Mouse (Mus musculus) hindbrain, embryonic 13.5 days (tissue): Measurements from ENCODE around the gene Tle3. TPM values are rescaled to one million over a fixed set of nuclear protein-coding genes. Genes with fewer than 3 reads are reported as not detected.

ENCODE experiments used
- ATAC-seq: fragments of 200-750 bp; cut with Nextera tagmentation; 2 replicates; pipeline ENCODE4 v1.8.0; 2017; ENCODE audit warnings: moderate TSS enrichment; ENCODE audit not compliant: low FRiP score
- H3K27ac ChIP-seq: fragments of 300-500 bp; sonication (generic); 2 replicates; pipeline ENCODE4 v1.5.1; 2015; ENCODE audit warnings: inconsistent platforms, mild to moderate bottlenecking, moderate library complexity
- H3K27me3 ChIP-seq: fragments of 300-500 bp; sonication (generic); 2 replicates; pipeline ENCODE4 v1.6.1; 2015; ENCODE audit warnings: mild to moderate bottlenecking, inconsistent platforms
- H3K36me3 ChIP-seq: fragments of 300-500 bp; sonication (generic); 2 replicates; pipeline ENCODE4 v1.6.1; 2015; ENCODE audit warnings: mild to moderate bottlenecking, inconsistent platforms
- H3K4me1 ChIP-seq: fragments of 300-500 bp; sonication (generic); replicated peaks from 2 replicates; pipeline ENCODE4 v1.6.1; 2015; ENCODE audit warnings: inconsistent platforms
- H3K4me2 ChIP-seq: fragments of 300-500 bp; sonication (generic); 2 replicates; pipeline ENCODE4 v1.6.1; 2015; ENCODE audit warnings: inconsistent platforms, mild to moderate bottlenecking, moderate library complexity
- H3K4me3 ChIP-seq: fragments of 300-500 bp; sonication (generic); 2 replicates; pipeline ENCODE4 v1.5.1; 2015; ENCODE audit warnings: mild to moderate bottlenecking, inconsistent platforms
- H3K9ac ChIP-seq: fragments of 300-500 bp; sonication (generic); 2 replicates; pipeline ENCODE4 v1.6.1; 2015; ENCODE audit warnings: mild to moderate bottlenecking, inconsistent platforms
- H3K9me3 ChIP-seq: fragments of 300-500 bp; sonication (generic); 2 replicates; pipeline ENCODE4 v1.6.1; 2016; ENCODE audit warnings: inconsistent platforms
- WGBS: fragments of 180-500 bp; shearing (Covaris S2); methylation state at CpG from one replicate; pipeline ENCODE4 v1.1.7; 2015; 5-methylcytosine and 5-hydroxymethylcytosine counted together
- polyA plus RNA-seq: library from polyadenylated mRNA; unstranded; fragments of >200 nt; fragmentation: Nextera tagmentation; extraction: Ambion mirVana; gene quantifications from 2 replicates; pipeline ENCODE4 v1.2.1, GENCODE M21; 2015

Tle3 gene
- polyA plus RNA-seq, 1 experiment from 2014 or later: 32.3 TPM

GRCm38 (mm10) chr9:61403866-61404614 is 31.9 kb downstream of the Tle3 start:
- Histone ChIP-seq H3K9ac (peak overlapping the region; percentile 56; the same call in 1 of the 2 replicates), H3K36me3 (peaks cover 69% of the 10 kb centered on the region), H3K4me1 (peaks cover 86% of the 10 kb centered on the region), H3K27me3 (peaks cover 9% of the 10 kb centered on the region; the same call in 1 of the 2 replicates), H3K4me2 (peak overlapping the region; percentile 45; the same call in 1 of the 2 replicates), H3K9me3 (no peaks in the 10 kb centered on the region), H3K4me3 (no peak overlapping the region), H3K27ac (peak overlapping the region; percentile 93)
- WGBS: 54% methylated on average over 16 of the region's 16 CpGs
- 0 out of 2 replicates have a peak, but pooled peaks have one; percentile 5 for ATAC-seq

- Histone ChIP-seq H3K9ac (peak overlapping the region; percentile 56; the same call in 1 of the 2 replicates), H3K27me3 (peaks cover 9% of the 10 kb centered on the region; the same call in 1 of the 2 replicates), H3K4me2 (peak overlapping the region; percentile 45), H3K36me3 (peaks cover 69% of the 10 kb centered on the region), H3K27ac (peak overlapping the region; percentile 93), H3K4me1 (peaks cover 82% of the 10 kb centered on the region), H3K4me3 (no peak overlapping the region), H3K9me3 (no peaks in the 10 kb centered on the region)
- peak; percentile 36 for ATAC-seq
- WGBS: 32% methylated on average over 3 of the region's 3 CpGs
Observed at GRCm38 (mm10) chr9:61404615-61404980, 32.4 kb downstream of the Tle3 start.

- 6% methylated on average over 19 of the region's 19 CpGs for WGBS
- Histone ChIP-seq H3K9me3 (no peaks in the 10 kb centered on the region), H3K9ac (peak overlapping the region; percentile 56; the same call in 1 of the 2 replicates), H3K27ac (peak overlapping the region; percentile 93), H3K27me3 (peaks cover 9% of the 10 kb centered on the region; the same call in 1 of the 2 replicates), H3K4me2 (peak overlapping the region; percentile 45), H3K36me3 (peaks cover 73% of the 10 kb centered on the region), H3K4me3 (no peak overlapping the region; the same call in 1 of the 2 replicates), H3K4me1 (peaks cover 79% of the 10 kb centered on the region)
- peak; percentile 86 for ATAC-seq
Observed at GRCm38 (mm10) chr9:61404998-61405621, 32.9 kb downstream of the Tle3 start.

GRCm38 (mm10) chr9:61406343-61406742 is 34.2 kb downstream of the Tle3 start:
- Histone ChIP-seq H3K36me3 (peaks cover 74% of the 10 kb centered on the region), H3K27ac (peak overlapping the region; percentile 93), H3K27me3 (peaks cover 14% of the 10 kb centered on the region; the same call in 1 of the 2 replicates), H3K4me2 (no peak overlapping the region), H3K9me3 (no peaks in the 10 kb centered on the region), H3K9ac (no peak overlapping the region), H3K4me3 (no peak overlapping the region), H3K4me1 (peaks cover 67% of the 10 kb centered on the region)
- WGBS: 63% methylated on average over 1 of the region's 1 CpGs
- ATAC-seq: no peak

- no peak overlapping the region for H3K4me3 ChIP-seq
- H3K9ac ChIP-seq: no peak overlapping the region
- no peak overlapping the region for H3K27ac ChIP-seq
- H3K9me3 ChIP-seq: no peaks in the 10 kb centered on the region
- H3K27me3 ChIP-seq: peaks cover 20% of the 10 kb centered on the region; the same call in 1 of the 2 replicates
- WGBS: 87% methylated on average over 8 of the region's 8 CpGs
- ATAC-seq: no peak
- H3K4me2 ChIP-seq: no peak overlapping the region
- peaks cover 43% of the 10 kb centered on the region for H3K4me1 ChIP-seq
- peaks cover 81% of the 10 kb centered on the region for H3K36me3 ChIP-seq
Observed at GRCm38 (mm10) chr9:61409046-61409445, 36.9 kb downstream of the Tle3 start.

GRCm38 (mm10) chr9:61413665-61414456 is 41.7 kb downstream of the Tle3 start:
- H3K36me3 ChIP-seq: peaks cover 97% of the 10 kb centered on the region
- ATAC-seq: no peak
- H3K9ac ChIP-seq: no peak overlapping the region
- H3K9me3 ChIP-seq: no peaks in the 10 kb centered on the region
- no peak overlapping the region for H3K4me3 ChIP-seq
- H3K4me2 ChIP-seq: no peak overlapping the region
- H3K4me1 ChIP-seq: peaks cover 9% of the 10 kb centered on the region; the same call in 1 of the 2 replicates
- WGBS: 91% methylated on average over 14 of the region's 14 CpGs
- H3K27me3 ChIP-seq: peaks cover 16% of the 10 kb centered on the region; the same call in 1 of the 2 replicates
- H3K27ac ChIP-seq: no peak overlapping the region

- no peak overlapping the region for H3K4me2 ChIP-seq
- H3K27me3 ChIP-seq: 0 out of 2 replicates have a peak, but pooled peaks cover 4% of the 10 kb centered on the region
- peaks cover 74% of the 10 kb centered on the region for H3K36me3 ChIP-seq
- no peak overlapping the region for H3K9ac ChIP-seq
- ATAC-seq: no peak
- H3K4me1 ChIP-seq: peaks cover 9% of the 10 kb centered on the region; the same call in 1 of the 2 replicates
- H3K9me3 ChIP-seq: no peaks in the 10 kb centered on the region
- peak overlapping the region; percentile 30; the same call in 1 of the 2 replicates for H3K27ac ChIP-seq
- no peak overlapping the region for H3K4me3 ChIP-seq
- 60% methylated on average over 9 of the region's 9 CpGs for WGBS
Observed at GRCm38 (mm10) chr9:61416571-61416970, 44.4 kb downstream of the Tle3 start.

- no peak overlapping the region for H3K27ac ChIP-seq
- no peak overlapping the region for H3K9ac ChIP-seq
- 0 out of 2 replicates have a peak, but pooled peaks cover 3% of the 10 kb centered on the region for H3K9me3 ChIP-seq
- 0 out of 2 replicates have a peak, but pooled peaks cover 3% of the 10 kb centered on the region for H3K4me1 ChIP-seq
- H3K4me3 ChIP-seq: no peak overlapping the region
- no peak overlapping the region for H3K4me2 ChIP-seq
- 0 out of 2 replicates have a peak, but pooled peaks cover 3% of the 10 kb centered on the region for H3K27me3 ChIP-seq
- peaks cover 23% of the 10 kb centered on the region for H3K36me3 ChIP-seq
- WGBS: 91% methylated on average over 3 of the region's 3 CpGs
- no peak for ATAC-seq
Observed at GRCm38 (mm10) chr9:61421626-61422025, 49.5 kb downstream of the Tle3 start.

GRCm38 (mm10) chr9:61424245-61424644 is 52.1 kb downstream of the Tle3 start:
- Histone ChIP-seq H3K4me1 (no peaks in the 10 kb centered on the region), H3K36me3 (peaks cover under 1% of the 10 kb centered on the region; the same call in 1 of the 2 replicates), H3K9me3 (0 out of 2 replicates have a peak, but pooled peaks cover 3% of the 10 kb centered on the region), H3K4me2 (no peak overlapping the region), H3K4me3 (no peak overlapping the region), H3K27me3 (peaks cover 12% of the 10 kb centered on the region; the same call in 1 of the 2 replicates), H3K9ac (no peak overlapping the region), H3K27ac (no peak overlapping the region)
- no peak for ATAC-seq
- WGBS: 84% methylated on average over 3 of the region's 3 CpGs

GRCm38 (mm10) chr9:61426493-61426892 is 54.3 kb downstream of the Tle3 start:
- ATAC-seq: no peak
- 0 out of 2 replicates have a peak, but pooled peaks cover 3% of the 10 kb centered on the region for H3K9me3 ChIP-seq
- H3K9ac ChIP-seq: no peak overlapping the region
- H3K4me3 ChIP-seq: no peak overlapping the region
- no peak overlapping the region for H3K4me2 ChIP-seq
- WGBS: 70% methylated on average over 7 of the region's 7 CpGs
- H3K27me3 ChIP-seq: peaks cover 17% of the 10 kb centered on the region; the same call in 1 of the 2 replicates
- no peak overlapping the region for H3K27ac ChIP-seq
- H3K36me3 ChIP-seq: no peaks in the 10 kb centered on the region
- no peaks in the 10 kb centered on the region for H3K4me1 ChIP-seq

- H3K9ac ChIP-seq: no peak overlapping the region
- H3K27ac ChIP-seq: no peak overlapping the region
- 91% methylated on average over 6 of the region's 6 CpGs for WGBS
- no peak overlapping the region for H3K4me3 ChIP-seq
- H3K27me3 ChIP-seq: peaks cover 21% of the 10 kb centered on the region
- no peaks in the 10 kb centered on the region for H3K36me3 ChIP-seq
- H3K9me3 ChIP-seq: no peaks in the 10 kb centered on the region
- no peak overlapping the region for H3K4me2 ChIP-seq
- H3K4me1 ChIP-seq: no peaks in the 10 kb centered on the region
- no peak for ATAC-seq
Observed at GRCm38 (mm10) chr9:61427051-61427450, 54.9 kb downstream of the Tle3 start.
